Mouse (Mus musculus) ES-Bruce4 (cell line): ENCODE results near the gene Wdr76.
"Not testable (repeated sequence)": the region's sequence is repeated elsewhere in the genome, so short reads cannot be mapped to it uniquely, and the experiment has no call there.

Source experiments
- EP300 ChIP-seq: IDR thresholded peaks from 2 replicates; pipeline ENCODE4 v1.6.1; 2011; ENCODE audit warnings: low read depth, low read length; ENCODE audit not compliant: insufficient read depth
- POLR2A ChIP-seq: IDR thresholded peaks from one replicate; pipeline ENCODE4 v1.8.1; 2011; ENCODE audit warnings: low read length; ENCODE audit not compliant: insufficient read depth

DNA sequence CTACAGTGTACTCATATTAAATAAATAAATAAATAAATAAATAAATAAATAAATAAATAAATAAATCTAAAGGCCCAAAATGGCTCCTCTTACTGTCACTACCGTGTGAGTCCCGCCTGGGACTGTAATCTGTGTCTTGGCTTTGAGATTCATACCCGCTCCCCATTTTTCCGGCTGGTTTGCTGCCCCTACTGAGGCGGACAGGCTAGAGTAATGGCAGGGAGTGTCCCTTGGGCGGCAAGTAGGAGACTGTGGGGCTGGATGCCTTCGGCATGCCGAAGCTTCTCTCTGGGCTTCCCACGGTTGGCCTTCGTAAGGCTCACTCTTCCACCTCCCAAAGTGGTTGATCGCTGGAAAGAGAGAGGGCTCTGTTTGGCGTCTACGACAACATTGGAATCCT is 25.6 kb upstream of the Wdr76 start:
- not testable (repeated sequence) for TF ChIP-seq POLR2A, EP300
